Mouse (Mus musculus): ENCODE results near the gene Tshz2. TPM values are rescaled to one million over a fixed set of nuclear protein-coding genes. Genes with fewer than 3 reads are reported as not detected.

Tshz2 gene
- polyA plus RNA-seq, 1 experiment from 2014 or later = 5.9 TPM

DNA sequence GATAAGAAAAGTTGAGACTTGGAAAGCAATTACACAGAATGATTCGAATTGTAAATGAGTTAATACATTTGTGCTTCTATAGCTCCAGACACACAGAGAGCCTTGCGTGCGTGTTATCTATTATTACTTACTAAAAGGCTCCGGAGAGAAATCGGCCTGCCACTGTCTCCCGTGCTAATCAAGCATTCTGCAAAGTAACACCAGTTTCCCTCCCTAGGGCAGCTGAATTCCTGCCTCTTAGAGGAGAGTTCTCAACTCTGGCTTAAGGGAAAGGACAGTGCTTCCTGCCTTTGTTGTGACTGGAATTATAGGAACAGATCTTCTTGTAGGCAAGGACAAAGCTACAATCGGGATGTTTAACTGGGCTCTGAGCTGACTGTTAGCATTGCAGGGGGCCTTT, 101.2 kb downstream of the Tshz2 start:
- Histone ChIP-seq H3K36me3 (ENCODE audit: control insufficient read depth, insufficient read depth, low read length) (no peaks in the 10 kb centered on the region), H3K27me3 (ENCODE audit: control insufficient read depth, insufficient read depth, low read length) (no peaks in the 10 kb centered on the region), H3K4me3 (ENCODE audit: low read depth, low read length) (no peak overlapping the region), H3K9me3 (ENCODE audit: control insufficient read depth, low read length) (no peaks in the 10 kb centered on the region), H3K9ac (ENCODE audit: low read length) (no peak overlapping the region), H3K4me1 (ENCODE audit: control insufficient read depth, insufficient read depth, low read length) (no peaks in the 10 kb centered on the region), H3K4me2 (ENCODE audit: low read depth, severe bottlenecking) (no peak overlapping the region), H3K27ac (replicated peaks; ENCODE audit: low read depth, low read length) (no peak overlapping the region)
- WGBS = 84% methylated on average over 7 of the region's 7 CpGs
- ATAC-seq (ENCODE audit: insufficient number of reproducible peaks, low FRiP score, low TSS enrichment, low read depth) (no peak), DNase-seq (ENCODE audit: low spot score) (no peak)

DNA sequence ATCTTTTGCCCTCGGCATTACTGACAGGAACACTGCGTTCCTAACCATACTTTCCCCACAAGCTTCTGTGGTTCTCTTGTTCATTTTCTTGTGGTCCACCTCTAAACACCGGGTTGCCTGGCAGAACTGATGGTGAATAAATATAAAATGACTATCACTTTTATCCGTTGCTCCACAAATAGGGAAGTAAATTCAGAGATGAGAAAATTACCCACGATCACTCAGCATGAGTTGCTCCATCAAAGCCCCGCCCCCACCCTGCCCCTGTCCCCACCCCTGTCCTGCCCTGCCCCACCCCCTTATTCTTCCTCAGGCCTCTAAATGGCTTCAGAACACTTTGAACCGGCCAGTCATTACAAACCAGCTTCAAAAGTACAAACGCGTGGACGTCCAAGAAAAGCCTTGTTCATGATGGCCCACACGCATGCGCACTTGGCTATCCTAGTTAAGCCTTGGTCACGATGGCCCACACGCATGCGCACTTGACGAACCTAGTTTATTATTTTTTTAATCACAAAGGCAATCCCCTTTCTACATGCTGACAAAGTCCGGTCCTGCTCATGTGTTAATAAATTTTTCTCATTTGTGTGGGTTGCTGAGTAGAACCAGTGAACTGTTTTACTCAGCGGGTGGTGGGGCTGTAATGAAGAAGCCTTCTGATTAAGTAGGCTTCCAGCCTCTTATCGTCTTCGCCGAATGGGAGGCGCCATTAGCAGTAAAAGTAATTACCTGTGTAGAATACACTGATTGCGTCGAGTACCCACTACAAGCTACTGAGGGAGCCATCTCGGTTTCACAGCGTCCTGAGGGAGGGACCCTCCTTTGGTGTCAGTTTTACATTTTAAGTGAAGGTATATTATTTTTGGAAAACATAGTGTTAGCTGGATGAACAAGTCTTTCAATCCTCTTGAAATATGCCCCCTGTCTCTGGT, 102.9 kb downstream of the Tshz2 start:
- 74% methylated on average over 26 of the region's 26 CpGs for WGBS

DNA sequence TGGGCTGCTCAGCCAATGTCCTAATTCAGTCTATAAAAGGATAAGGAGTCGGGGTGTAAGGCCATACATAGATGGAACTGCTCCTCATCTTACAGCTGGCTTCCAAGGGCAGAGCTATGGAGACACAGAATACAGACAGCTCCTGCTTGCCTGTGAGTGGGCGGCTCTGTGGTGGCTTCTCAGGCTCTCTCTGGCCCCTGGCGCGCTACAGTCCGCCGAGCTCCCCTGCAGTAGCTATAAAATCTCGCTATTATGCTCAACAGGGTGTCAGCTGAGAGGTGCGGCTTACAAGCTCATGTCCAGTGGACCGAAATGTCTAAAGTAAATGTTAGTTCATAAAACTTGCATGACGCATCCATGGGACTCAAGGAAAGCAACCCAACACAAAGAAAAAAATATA, 108.2 kb downstream of the Tshz2 start:
- ATAC-seq (ENCODE audit: insufficient number of reproducible peaks, low FRiP score, low TSS enrichment, low read depth) = no peak

More for the DNA sequence above, 102.9 kb downstream of the Tshz2 start:
- H3K9ac ChIP-seq (ENCODE audit: low read length) = no peak overlapping the region
- ATAC-seq (ENCODE audit: insufficient number of reproducible peaks, low FRiP score, low TSS enrichment, low read depth) (no peak), DNase-seq (ENCODE audit: low spot score) (no peak)
- no peaks in the 10 kb centered on the region for H3K9me3 ChIP-seq (ENCODE audit: control insufficient read depth, low read length)
- no peak overlapping the region for H3K27ac ChIP-seq (replicated peaks; ENCODE audit: low read depth, low read length)
- peaks cover 2% of the 10 kb centered on the region; the same call in 1 of the 2 replicates for H3K4me1 ChIP-seq (ENCODE audit: control insufficient read depth, insufficient read depth, low read length)
- no peak overlapping the region for H3K4me3 ChIP-seq (ENCODE audit: low read depth, low read length)
- H3K36me3 ChIP-seq (ENCODE audit: control insufficient read depth, insufficient read depth, low read length) = no peaks in the 10 kb centered on the region
- H3K27me3 ChIP-seq (ENCODE audit: control insufficient read depth, insufficient read depth, low read length) = no peaks in the 10 kb centered on the region
- H3K4me2 ChIP-seq (ENCODE audit: low read depth, severe bottlenecking) = no peak overlapping the region

DNA sequence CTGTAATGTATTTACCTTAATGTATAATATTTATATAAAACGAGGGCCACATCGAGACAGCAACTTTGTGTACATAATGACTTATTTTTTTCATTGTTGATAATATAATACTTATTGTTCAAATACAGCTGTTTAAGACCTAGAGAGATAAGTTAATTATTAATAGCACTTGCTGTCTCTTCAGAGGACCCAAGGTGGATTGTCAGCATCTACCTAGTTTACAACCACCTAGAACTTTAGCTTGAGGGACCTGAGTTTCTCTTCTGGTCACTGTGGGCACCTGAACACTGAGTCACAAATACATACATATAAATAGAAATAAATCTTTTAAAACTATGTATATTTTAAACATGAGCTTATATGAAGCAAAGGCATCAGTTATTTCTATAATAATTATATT, 110.0 kb downstream of the Tshz2 start:
- Histone ChIP-seq H3K27ac (replicated peaks; ENCODE audit: low read depth, low read length) (no peak overlapping the region), H3K9ac (ENCODE audit: low read length) (no peak overlapping the region), H3K4me1 (ENCODE audit: control insufficient read depth, insufficient read depth, low read length) (peaks cover 5% of the 10 kb centered on the region), H3K27me3 (ENCODE audit: control insufficient read depth, insufficient read depth, low read length) (no peaks in the 10 kb centered on the region), H3K4me2 (ENCODE audit: low read depth, severe bottlenecking) (no peak overlapping the region), H3K9me3 (ENCODE audit: control insufficient read depth, low read length) (no peaks in the 10 kb centered on the region; the same call in 1 of the 2 replicates), H3K36me3 (ENCODE audit: control insufficient read depth, insufficient read depth, low read length) (no peaks in the 10 kb centered on the region), H3K4me3 (ENCODE audit: low read depth, low read length) (no peak overlapping the region)
- DNase-seq (ENCODE audit: low spot score) = no peak
- 88% methylated on average over 2 of the region's 2 CpGs for WGBS
- no peak for ATAC-seq (ENCODE audit: insufficient number of reproducible peaks, low FRiP score, low TSS enrichment, low read depth)

More for the DNA sequence above, 108.2 kb downstream of the Tshz2 start:
- no peak overlapping the region for H3K27ac ChIP-seq (replicated peaks; ENCODE audit: low read depth, low read length)
- DNase-seq (ENCODE audit: low spot score) = no peak
- no peaks in the 10 kb centered on the region for H3K9me3 ChIP-seq (ENCODE audit: control insufficient read depth, low read length)
- H3K27me3 ChIP-seq (ENCODE audit: control insufficient read depth, insufficient read depth, low read length) = no peaks in the 10 kb centered on the region
- 69% methylated on average over 10 of the region's 10 CpGs for WGBS
- H3K4me2 ChIP-seq (ENCODE audit: low read depth, severe bottlenecking) = no peak overlapping the region
- no peak overlapping the region for H3K4me3 ChIP-seq (ENCODE audit: low read depth, low read length)
- H3K36me3 ChIP-seq (ENCODE audit: control insufficient read depth, insufficient read depth, low read length) = no peaks in the 10 kb centered on the region
- peaks cover 5% of the 10 kb centered on the region; the same call in 1 of the 2 replicates for H3K4me1 ChIP-seq (ENCODE audit: control insufficient read depth, insufficient read depth, low read length)
- no peak overlapping the region for H3K9ac ChIP-seq (ENCODE audit: low read length)

DNA sequence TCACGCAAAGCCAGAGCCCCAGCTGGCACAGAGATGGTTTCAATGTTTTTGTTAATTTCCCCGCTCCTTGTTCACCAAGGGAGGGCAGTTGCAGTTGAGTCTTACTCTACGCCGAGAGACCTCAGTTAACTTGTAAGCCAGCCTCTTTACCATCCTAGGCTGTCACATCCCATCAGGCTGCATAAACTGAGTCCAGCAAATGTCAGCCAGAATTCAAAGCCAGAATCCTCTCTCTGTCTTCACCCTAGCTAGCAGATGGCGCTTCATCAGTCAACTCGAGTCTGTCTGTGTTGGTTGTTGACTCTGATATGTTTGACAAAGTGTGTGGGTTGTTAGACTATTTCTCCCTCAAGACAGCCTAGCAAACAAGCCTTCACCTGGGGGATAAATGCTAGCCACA, 110.5 kb downstream of the Tshz2 start:
- no peaks in the 10 kb centered on the region; the same call in 1 of the 2 replicates for H3K9me3 ChIP-seq (ENCODE audit: control insufficient read depth, low read length)
- 81% methylated on average over 6 of the region's 6 CpGs for WGBS
- peaks cover 5% of the 10 kb centered on the region for H3K4me1 ChIP-seq (ENCODE audit: control insufficient read depth, insufficient read depth, low read length)
- H3K4me2 ChIP-seq (ENCODE audit: low read depth, severe bottlenecking) = no peak overlapping the region
- H3K9ac ChIP-seq (ENCODE audit: low read length) = no peak overlapping the region
- H3K27me3 ChIP-seq (ENCODE audit: control insufficient read depth, insufficient read depth, low read length) = no peaks in the 10 kb centered on the region
- no peak overlapping the region for H3K27ac ChIP-seq (replicated peaks; ENCODE audit: low read depth, low read length)
- no peaks in the 10 kb centered on the region for H3K36me3 ChIP-seq (ENCODE audit: control insufficient read depth, insufficient read depth, low read length)
- no peak for DNase-seq (ENCODE audit: low spot score)
- no peak overlapping the region for H3K4me3 ChIP-seq (ENCODE audit: low read depth, low read length)
- ATAC-seq (ENCODE audit: insufficient number of reproducible peaks, low FRiP score, low TSS enrichment, low read depth) = no peak

DNA sequence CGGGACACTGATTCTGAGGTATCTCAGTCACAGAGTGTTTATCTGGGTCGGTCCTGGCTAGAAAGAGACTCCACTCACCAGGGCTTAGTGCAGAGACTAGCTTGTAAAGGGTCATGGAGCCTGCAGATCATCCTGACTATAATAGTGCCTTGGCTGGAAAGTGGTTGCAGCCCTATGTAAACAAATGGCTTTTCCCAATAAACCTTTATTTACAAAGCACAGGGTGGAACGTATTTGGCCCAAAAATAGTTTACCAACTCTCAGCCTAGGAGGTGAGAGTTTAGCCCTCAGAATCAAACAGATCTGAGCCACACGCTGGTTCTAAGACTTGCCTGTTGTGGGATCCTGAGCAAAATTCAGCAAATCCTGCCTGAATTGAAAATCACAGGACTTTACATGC, 111.1 kb downstream of the Tshz2 start:
- Histone ChIP-seq H3K9me3 (ENCODE audit: control insufficient read depth, low read length) (no peaks in the 10 kb centered on the region; the same call in 1 of the 2 replicates), H3K27ac (replicated peaks; ENCODE audit: low read depth, low read length) (no peak overlapping the region), H3K36me3 (ENCODE audit: control insufficient read depth, insufficient read depth, low read length) (no peaks in the 10 kb centered on the region), H3K27me3 (ENCODE audit: control insufficient read depth, insufficient read depth, low read length) (no peaks in the 10 kb centered on the region), H3K9ac (ENCODE audit: low read length) (no peak overlapping the region), H3K4me1 (ENCODE audit: control insufficient read depth, insufficient read depth, low read length) (peaks cover 5% of the 10 kb centered on the region), H3K4me2 (ENCODE audit: low read depth, severe bottlenecking) (no peak overlapping the region), H3K4me3 (ENCODE audit: low read depth, low read length) (no peak overlapping the region)
- WGBS = 51% methylated on average over 4 of the region's 4 CpGs
- ATAC-seq (ENCODE audit: insufficient number of reproducible peaks, low FRiP score, low TSS enrichment, low read depth) (no peak), DNase-seq (ENCODE audit: low spot score) (no peak)

DNA sequence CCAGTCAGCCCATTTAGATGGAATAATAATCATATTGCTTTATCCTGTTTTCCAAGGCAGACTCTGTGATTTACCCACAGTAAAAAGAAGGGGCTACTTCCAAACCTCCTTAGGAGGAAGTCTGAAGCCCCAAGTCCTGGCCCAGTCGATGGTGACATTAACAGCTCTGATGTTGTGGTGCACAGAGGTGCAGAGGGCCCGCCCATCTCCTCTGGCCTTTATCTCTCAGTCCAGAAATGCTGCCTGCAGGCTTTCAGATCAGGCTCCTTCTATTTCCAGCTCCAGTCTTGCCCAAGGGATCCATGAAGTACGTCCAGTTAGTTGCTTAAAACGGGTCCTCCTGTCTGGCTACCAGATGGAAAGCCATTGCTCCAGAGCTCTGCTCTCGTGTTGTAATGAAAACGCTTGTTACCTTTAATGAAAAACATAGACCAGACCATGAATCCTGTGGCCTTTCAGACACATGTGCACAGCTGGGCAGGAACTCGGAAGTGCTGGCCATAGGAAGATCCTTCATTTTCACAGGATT, 114.4 kb downstream of the Tshz2 start:
- no peak overlapping the region for H3K4me2 ChIP-seq (ENCODE audit: low read depth, severe bottlenecking)
- DNase-seq (ENCODE audit: low spot score) (no peak), ATAC-seq (ENCODE audit: insufficient number of reproducible peaks, low FRiP score, low TSS enrichment, low read depth) (no peak)
- H3K4me3 ChIP-seq (ENCODE audit: low read depth, low read length) = no peak overlapping the region
- no peaks in the 10 kb centered on the region for H3K27me3 ChIP-seq (ENCODE audit: control insufficient read depth, insufficient read depth, low read length)
- WGBS = 31% methylated on average over 7 of the region's 7 CpGs
- H3K9ac ChIP-seq (ENCODE audit: low read length) = no peak overlapping the region
- no peaks in the 10 kb centered on the region; the same call in 1 of the 2 replicates for H3K9me3 ChIP-seq (ENCODE audit: control insufficient read depth, low read length)
- H3K27ac ChIP-seq (replicated peaks; ENCODE audit: low read depth, low read length) = peak overlapping the region; percentile 36; the same call in 1 of the 2 replicates
- no peaks in the 10 kb centered on the region for H3K36me3 ChIP-seq (ENCODE audit: control insufficient read depth, insufficient read depth, low read length)
- H3K4me1 ChIP-seq (ENCODE audit: control insufficient read depth, insufficient read depth, low read length) = peaks cover 11% of the 10 kb centered on the region

DNA sequence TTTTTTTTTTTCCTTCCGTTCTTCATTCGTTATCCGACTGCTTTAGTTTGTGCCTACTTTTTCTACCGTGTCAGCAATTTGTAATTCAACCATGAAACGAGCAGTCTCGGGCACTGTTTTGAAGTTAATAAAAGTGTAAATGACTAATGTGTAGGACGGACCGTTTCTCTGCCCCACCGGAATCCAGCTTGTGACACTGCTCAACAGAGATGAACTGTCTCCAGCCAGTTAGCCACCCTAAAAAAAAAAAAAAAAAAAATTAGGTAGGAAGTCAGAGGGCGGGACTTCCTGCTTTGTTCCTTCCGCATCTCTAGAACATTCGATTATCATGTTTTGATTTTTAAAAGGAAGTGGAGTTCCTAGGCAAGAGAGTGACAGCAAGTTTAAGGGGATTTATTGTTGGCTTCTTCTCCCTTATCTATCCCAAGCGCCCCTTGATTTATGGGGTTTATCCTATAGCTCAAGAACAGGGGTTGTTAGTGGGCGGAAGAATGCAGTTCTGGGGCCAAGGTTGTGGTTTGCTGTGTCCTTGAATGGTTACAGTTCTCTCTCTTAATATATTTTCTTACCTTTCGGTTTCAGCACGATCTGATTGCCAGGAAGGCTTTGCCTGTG, 116.6 kb downstream of the Tshz2 start:
- ATAC-seq (ENCODE audit: insufficient number of reproducible peaks, low FRiP score, low TSS enrichment, low read depth) (no peak), DNase-seq (ENCODE audit: low spot score) (no peak)
- no peaks in the 10 kb centered on the region; the same call in 1 of the 2 replicates for H3K9me3 ChIP-seq (ENCODE audit: control insufficient read depth, low read length)
- no peak overlapping the region for H3K4me3 ChIP-seq (ENCODE audit: low read depth, low read length)
- WGBS = 77% methylated on average over 16 of the region's 16 CpGs
- peaks cover 11% of the 10 kb centered on the region for H3K4me1 ChIP-seq (ENCODE audit: control insufficient read depth, insufficient read depth, low read length)
- H3K9ac ChIP-seq (ENCODE audit: low read length) = no peak overlapping the region
- no peaks in the 10 kb centered on the region for H3K36me3 ChIP-seq (ENCODE audit: control insufficient read depth, insufficient read depth, low read length)
- H3K27me3 ChIP-seq (ENCODE audit: control insufficient read depth, insufficient read depth, low read length) = no peaks in the 10 kb centered on the region
- H3K4me2 ChIP-seq (ENCODE audit: low read depth, severe bottlenecking) = no peak overlapping the region
- H3K27ac ChIP-seq (replicated peaks; ENCODE audit: low read depth, low read length) = no peak overlapping the region
